Mouse (Mus musculus) MEL (cell line): ENCODE data around the gene Slc30a2.
"Not testable (repeated sequence)": the region's sequence is repeated elsewhere in the genome, so short reads cannot be mapped to it uniquely, and the experiment has no call there.

Experiments used
- CHD1 ChIP-seq: IDR thresholded peaks from 2 replicates; pipeline ENCODE4 v1.6.1; 2012; ENCODE audit warnings: low read depth, mild to moderate bottlenecking, inconsistent platforms, low read length, improper control_type of control experiment
- CTCF ChIP-seq, 3 experiments: IDR thresholded peaks in 2 of 3; conservative IDR thresholded peaks in 1 of 3; 2 replicates each; pipeline ENCODE4 v1.5.1; 2011 to 2012; ENCODE audit warnings: low read length in 3 of 3, low read depth in 2 of 3, mild to moderate bottlenecking in 2 of 3, improper control_type of control experiment in 1 of 3, inconsistent platforms in 1 of 3, mixed read lengths in 1 of 3, moderate library complexity in 1 of 3; ENCODE audit not compliant: control insufficient read depth in 1 of 3, insufficient read depth in 1 of 3, poor library complexity in 1 of 3, severe bottlenecking in 1 of 3
- EP300 ChIP-seq, 2 experiments: IDR thresholded peaks; 2 replicates each; pipeline ENCODE4 v1.6.1; 2011; ENCODE audit warnings: improper control_type of control experiment in 2 of 2, low read length in 2 of 2, low read depth in 1 of 2, mild to moderate bottlenecking in 1 of 2
- GATA1 ChIP-seq: IDR thresholded peaks from 2 replicates; pipeline ENCODE4 v1.6.1; 2011; ENCODE audit warnings: low read depth, low read length, improper control_type of control experiment
- MYC ChIP-seq: IDR thresholded peaks from 2 replicates; pipeline ENCODE4 v1.6.1; 2011; ENCODE audit warnings: low read depth, mild to moderate bottlenecking, low read length, improper control_type of control experiment, moderate library complexity
- POLR2A ChIP-seq, 2 experiments: IDR thresholded peaks; 2 replicates each; pipeline ENCODE4 v1.6.1; 2011 to 2012; ENCODE audit warnings: low read length in 2 of 2, mild to moderate bottlenecking in 2 of 2, control low read depth in 1 of 2, improper control_type of control experiment in 1 of 2, low read depth in 1 of 2, moderate library complexity in 1 of 2; ENCODE audit not compliant: control insufficient read depth in 1 of 2, insufficient read depth in 1 of 2, poor library complexity in 1 of 2
- SIN3A ChIP-seq: IDR thresholded peaks from 2 replicates; pipeline ENCODE4 v1.6.1; 2012; ENCODE audit warnings: low read length, improper control_type of control experiment, inconsistent platforms
- SMC3 ChIP-seq: IDR thresholded peaks from 2 replicates; pipeline ENCODE4 v1.6.1; 2011; ENCODE audit warnings: low read depth, low read length, improper control_type of control experiment
- ZMIZ1 ChIP-seq: IDR thresholded peaks from 2 replicates; pipeline ENCODE4 v1.6.1; 2012; ENCODE audit warnings: low read depth, mild to moderate bottlenecking, inconsistent platforms, low read length, improper control_type of control experiment, moderate library complexity

GRCm38 (mm10) chr4:134341231-134341630, 1.8 kb upstream of the Slc30a2 start:
- not testable (repeated sequence) for TF ChIP-seq CHD1; SIN3A; CTCF (IDR thresholded peaks at IDR 0.05 in 2 of 3, conservative IDR thresholded peaks at IDR 0.05 in 1 of 3; ENCODE audit: control insufficient read depth in 1 of 3, insufficient read depth in 1 of 3, low read depth in 2 of 3, low read length in 3 of 3, poor library complexity in 1 of 3, severe bottlenecking in 1 of 3); POLR2A (IDR thresholded peaks at IDR 0.05; ENCODE audit: control insufficient read depth in 1 of 2, insufficient read depth in 1 of 2, low read depth in 1 of 2, low read length in 2 of 2, poor library complexity in 1 of 2); ZMIZ1; GATA1; EP300 (IDR thresholded peaks at IDR 0.05; ENCODE audit: low read depth in 1 of 2, low read length in 2 of 2); MYC; SMC3
